In genomic region chr11:78745475-78745874, GRCm38 (mm10) we compare ENCODE assay signal across 12 mouse cellular contexts. TPM values are rescaled to one million over a fixed set of nuclear protein-coding genes. Genes with fewer than 3 reads are reported as not detected.
DNase-seq lines count a peak whose midpoint lies in the region; ATAC-seq and TF ChIP-seq lines count a peak whose summit lies in the region.
"Had no signal": no experiment of that assay in that cellular context is flagged by ENCODE, and none has a peak within 500 bp of the region (broad histone marks: within the 10 kb centered on the region; RNA-seq: fewer than 3 reads in every experiment).

No protein-coding gene starts in this region.

- ATAC-seq in heart, embryonic 14.5 days (ENCODE audit: insufficient number of reproducible peaks, insufficient read depth, low FRiP score, low read depth), result no peak
- ATAC-seq in hindbrain, embryonic 13.5 days (ENCODE audit: low FRiP score), result no peak

- H3K4me1 ChIP-seq in heart, embryonic 14.5 days (ENCODE audit: control insufficient read depth in 2 of 2, insufficient read depth in 2 of 2, low read length in 2 of 2), result peaks cover 0 to 2% of the 10 kb centered on the region in 2 experiments; a peak in 3 of 4 replicates
- H3K4me1 ChIP-seq in hindbrain, embryonic 13.5 days (replicated peaks), result peaks cover 16% of the 10 kb centered on the region

- intact Hi-C loops in left cerebral cortex, adult 2 months (cut with DNase I), result no loop called here
- intact Hi-C loops in left cerebral cortex, postnatal 10 days (cut with DNase I), result no loop called here

- 32% methylated on average over 4 of the region's 4 CpGs for whole genome bisulfite sequencing in heart, embryonic 14.5 days
- WGBS in hindbrain, embryonic 13.5 days, result 73% methylated on average over 4 of the region's 4 CpGs

- no peak overlapping the region for H3K4me3 ChIP-seq in left cerebral cortex, adult 2 months
- H3K4me3 ChIP-seq in heart, embryonic 14.5 days (ENCODE audit: control insufficient read depth in 1 of 2, insufficient read depth in 1 of 2, low read depth in 1 of 2, low read length in 2 of 2), result no peak overlapping the region
- no peak overlapping the region for H3K4me3 ChIP-seq in hindbrain, embryonic 13.5 days
- H3K4me3 ChIP-seq: forebrain, embryonic 12.5 days; limb, embryonic 13.5 days had no signal

- no peaks in the 10 kb centered on the region for H3K9me3 ChIP-seq in heart, embryonic 14.5 days (ENCODE audit: control insufficient read depth, low read length)
- H3K9me3 ChIP-seq in hindbrain, embryonic 13.5 days, result no peaks in the 10 kb centered on the region
- H3K9me3 ChIP-seq: forebrain, embryonic 12.5 days; limb, embryonic 13.5 days had no signal

- no peak for TF ChIP-seq CTCF in left cerebral cortex, adult 2 months (IDR thresholded peaks at IDR 0.05)

- DNase-seq in left cerebral cortex, adult 2 months (ENCODE audit: extremely low spot score in 1 of 2, low spot score in 2 of 2), result no peak
- no peak for DNase-seq in left cerebral cortex, postnatal 10 days (ENCODE audit: extremely low spot score in 1 of 2, low spot score in 2 of 2)
- DNase-seq in adrenal gland, postnatal 25 days, result peak; percentile 31
- DNase-seq in lung, postnatal 25 days (ENCODE audit: low spot score), result peak; percentile 22
- DNase-seq in ovary, postnatal 14 days (ENCODE audit: low spot score), result no peak
- no peak for DNase-seq in embryo, embryonic 11 days
- DNase-seq: gastrocnemius, postnatal 14 days; right cerebral cortex, postnatal 14 days had no signal

- H3K27me3 ChIP-seq in heart, embryonic 14.5 days (ENCODE audit: control insufficient read depth, insufficient read depth, low read length), result no peaks in the 10 kb centered on the region
- 0 out of 2 replicates have a peak, but pooled peaks cover 6% of the 10 kb centered on the region for H3K27me3 ChIP-seq in hindbrain, embryonic 13.5 days
- H3K27me3 ChIP-seq: forebrain, embryonic 12.5 days; limb, embryonic 13.5 days had no signal

- 0 out of 2 replicates have a peak overlapping the region, but pooled peaks have one; percentile 16 for H3K27ac ChIP-seq in left cerebral cortex, adult 2 months
- peak overlapping the region; percentile 31 to 60; a peak in 1 of 4 replicates for H3K27ac ChIP-seq in heart, embryonic 14.5 days (replicated peaks in 1 of 2; ENCODE audit: control insufficient read depth in 1 of 2, insufficient read depth in 1 of 2, low read depth in 2 of 2, low read length in 2 of 2)
- H3K27ac ChIP-seq in hindbrain, embryonic 13.5 days, result no peak overlapping the region
- H3K27ac ChIP-seq: forebrain, embryonic 12.5 days; limb, embryonic 13.5 days had no signal

- H3K4me2 ChIP-seq in heart, embryonic 14.5 days (ENCODE audit: low read length), result no peak overlapping the region
- no peak overlapping the region for H3K4me2 ChIP-seq in hindbrain, embryonic 13.5 days
- H3K4me2 ChIP-seq: forebrain, embryonic 12.5 days; limb, embryonic 13.5 days had no signal

- H3K9ac ChIP-seq in heart, embryonic 14.5 days (ENCODE audit: low read length), result no peak overlapping the region
- H3K9ac ChIP-seq in hindbrain, embryonic 13.5 days, result no peak overlapping the region
- H3K9ac ChIP-seq: forebrain, embryonic 12.5 days; limb, embryonic 13.5 days had no signal

- peaks cover 7% of the 10 kb centered on the region for H3K36me3 ChIP-seq in heart, embryonic 14.5 days (ENCODE audit: control insufficient read depth, insufficient read depth, low read length)
- H3K36me3 ChIP-seq in hindbrain, embryonic 13.5 days, result peaks cover 18% of the 10 kb centered on the region

RNA-seq across cellular contexts. Expression of gene Ccnq, which starts 6.1 kb away (rescaled TPM):
- 10 to 100 TPM; 16.1 to 20.1 TPM for total RNA-seq in left cerebral cortex, adult 2 months (2021)
- 10 to 100 TPM; 18.2 to 19.0 TPM for total RNA-seq in left cerebral cortex, postnatal 10 days (2021)
- 66.6 and 73.8 TPM in 2 replicates for total RNA-seq in adrenal gland, postnatal 25 days (2021)
- 29.3 and 34.4 TPM in 2 replicates for polyA plus RNA-seq in heart, embryonic 14.5 days (2014; fragmentation: Nextera tagmentation; extraction: Ambion mirVana)
- polyA plus RNA-seq in hindbrain, embryonic 13.5 days (2015; fragmentation: Nextera tagmentation; extraction: Ambion mirVana), result 28.3 and 33.3 TPM in 2 replicates

RNA-seq across cellular contexts. Expression of gene Nlk, which starts 48.3 kb away (rescaled TPM):
- total RNA-seq in left cerebral cortex, adult 2 months (2021), result 100 to 1,000 TPM; 115 to 118 TPM
- total RNA-seq in left cerebral cortex, postnatal 10 days (2021), result 10 to 100 TPM; 59.1 to 59.4 TPM
- 66.5 and 93.9 TPM in 2 replicates for total RNA-seq in adrenal gland, postnatal 25 days (2021)
- 14.6 and 14.9 TPM in 2 replicates for polyA plus RNA-seq in heart, embryonic 14.5 days (2014; fragmentation: Nextera tagmentation; extraction: Ambion mirVana)
- 29.9 and 31.8 TPM in 2 replicates for polyA plus RNA-seq in hindbrain, embryonic 13.5 days (2015; fragmentation: Nextera tagmentation; extraction: Ambion mirVana)

Comparison
In these comparisons a context has a peak if more than half of its experiments do, and no peak if none do; other contexts are left out.
1. DNase-seq: peak in adrenal gland, postnatal 25 days (single experiment) and lung, postnatal 25 days (single experiment); none in left cerebral cortex, adult 2 months (0 of 2), left cerebral cortex, postnatal 10 days (0 of 2), ovary, postnatal 14 days (single experiment) and embryo, embryonic 11 days (single experiment).